Mouse (Mus musculus) stomach, postnatal 0 days (tissue): Measurements from ENCODE around the gene Slc2a8. TPM values are rescaled to one million over a fixed set of nuclear protein-coding genes. Genes with fewer than 3 reads are reported as not detected.

ENCODE experiments used
- ATAC-seq: fragments of 200-750 bp; cut with Nextera tagmentation; 2 replicates; pipeline ENCODE4 v1.8.0; 2017; ENCODE audit not compliant: low FRiP score, low TSS enrichment
- DNase-seq: peaks from one replicate; pipeline ENCODE4 v3.0.0-alpha.2; 2016; ENCODE audit warnings: low spot score
- H3K27ac ChIP-seq: fragments of 300-500 bp; sonication (generic); replicated peaks from 2 replicates; pipeline ENCODE4 v1.5.1; 2014; ENCODE audit warnings: mild to moderate bottlenecking, control low read depth
- H3K27me3 ChIP-seq: fragments of 300-500 bp; sonication (generic); 2 replicates; pipeline ENCODE4 v1.6.1; 2014; ENCODE audit warnings: low read length; ENCODE audit not compliant: control insufficient read depth, insufficient read depth
- H3K36me3 ChIP-seq: fragments of 300-500 bp; sonication (generic); 2 replicates; pipeline ENCODE4 v1.6.1; 2014; ENCODE audit warnings: low read length, mixed read lengths; ENCODE audit not compliant: control insufficient read depth, insufficient read depth
- H3K4me1 ChIP-seq: fragments of 300-500 bp; sonication (generic); replicated peaks from 2 replicates; pipeline ENCODE4 v1.6.1; 2014; ENCODE audit warnings: antibody characterized with exemption; ENCODE audit not compliant: control insufficient read depth, insufficient read depth
- H3K4me2 ChIP-seq: fragments of 300-500 bp; sonication (generic); replicated peaks from 2 replicates; pipeline ENCODE4 v1.6.1; 2014; ENCODE audit warnings: low read depth, mild to moderate bottlenecking, control low read depth, moderate library complexity
- H3K4me3 ChIP-seq: fragments of 300-500 bp; sonication (generic); 2 replicates; pipeline ENCODE4 v1.5.1; 2014; ENCODE audit warnings: low read depth, low read length, control low read depth
- H3K9ac ChIP-seq: fragments of 300-500 bp; sonication (generic); 2 replicates; pipeline ENCODE4 v1.6.1; 2014; ENCODE audit warnings: mild to moderate bottlenecking, low read length, control low read depth, mixed read lengths
- H3K9me3 ChIP-seq: fragments of 300-500 bp; sonication (generic); 2 replicates; pipeline ENCODE4 v1.6.1; 2016; ENCODE audit warnings: low read length; ENCODE audit not compliant: control insufficient read depth
- CTCF ChIP-seq: IDR thresholded peaks from 2 replicates; pipeline ENCODE4 v1.5.1; 2016; ENCODE audit warnings: antibody characterized with exemption, low read depth, mild to moderate bottlenecking, moderate library complexity
- EP300 ChIP-seq: optimal IDR thresholded peaks from 2 replicates; pipeline ENCODE3; 2016; ENCODE audit warnings: antibody characterized with exemption
- WGBS: fragments of 180-500 bp; shearing (Covaris S2); extraction: QIAGEN DNeasy Blood & Tissue Kit; methylation state at CpG from one replicate; pipeline ENCODE4 v1.1.7; 2014; 5-methylcytosine and 5-hydroxymethylcytosine counted together
- polyA plus RNA-seq: library from polyadenylated mRNA; unstranded; fragments of >200 nt; fragmentation: Nextera tagmentation; extraction: Ambion mirVana; gene quantifications from 2 replicates; pipeline ENCODE4 v1.2.1, GENCODE M21; 2015

Slc2a8 gene
- polyA plus RNA-seq = 12.1 and 12.8 TPM in 2 replicates

- Histone ChIP-seq H3K9ac (peak within 1 kb of the TSS; percentile 82), H3K27ac (no peak within 1 kb of the TSS), H3K4me2 (peak within 1 kb of the TSS; percentile 100), H3K4me1 (no peaks in the 10 kb centered on the region; the same call in 1 of the 2 replicates), H3K36me3 (no peaks in the 10 kb centered on the region), H3K9me3 (no peaks in the 10 kb centered on the region), H3K27me3 (no peaks in the 10 kb centered on the region), H3K4me3 (peak within 1 kb of the TSS; percentile 73)
- under 1% methylated on average over 50 of the region's 50 CpGs for WGBS
- no peak for TF ChIP-seq EP300
- no peak for TF ChIP-seq CTCF
- ATAC-seq (peak; percentile 97), DNase-seq (peak; percentile 90)
These were observed at the start of gene Slc2a8 for GRCm38 (mm10) chr2:32981725-32982271. Gene Slc2a8 (minus strand): TSS chr2:32982083.

GRCm38 (mm10) chr2:33025040-33025439 is 43.2 kb upstream of the Slc2a8 start:
- no peak overlapping the region for H3K4me2 ChIP-seq
- WGBS = 66% methylated on average over 4 of the region's 4 CpGs
- no peaks in the 10 kb centered on the region for H3K4me1 ChIP-seq
- no peaks in the 10 kb centered on the region for H3K36me3 ChIP-seq
- TF ChIP-seq EP300 (no peak), CTCF (no peak)
- no peaks in the 10 kb centered on the region for H3K9me3 ChIP-seq
- no peak overlapping the region for H3K9ac ChIP-seq
- no peak overlapping the region for H3K4me3 ChIP-seq
- H3K27me3 ChIP-seq = no peaks in the 10 kb centered on the region
- ATAC-seq (0 out of 2 replicates have a peak, but pooled peaks have one; percentile 60), DNase-seq (no peak)
- no peak overlapping the region for H3K27ac ChIP-seq

DNA sequence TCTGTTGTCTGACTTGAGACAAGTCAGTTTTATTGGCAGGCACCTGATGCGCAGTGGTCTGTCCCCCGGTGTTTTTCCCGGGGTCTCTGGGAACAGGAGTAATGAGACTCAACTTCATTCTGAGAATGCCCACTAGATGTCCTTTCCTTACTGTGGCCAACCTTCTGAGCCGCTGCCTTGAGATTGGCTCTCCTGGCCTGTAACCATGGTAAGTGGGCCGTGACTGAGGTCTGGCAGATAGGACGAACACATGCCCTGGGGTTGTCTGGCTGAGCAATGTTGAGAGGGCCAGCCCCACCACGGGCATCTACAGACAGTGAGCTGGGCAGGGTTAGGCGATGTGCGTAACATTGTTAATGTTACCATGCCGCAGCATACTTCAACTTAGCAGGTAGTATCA is 42.7 kb upstream of the Slc2a8 start:
- no peak for DNase-seq
- Histone ChIP-seq H3K27ac (no peak overlapping the region), H3K36me3 (no peaks in the 10 kb centered on the region), H3K27me3 (no peaks in the 10 kb centered on the region), H3K4me1 (no peaks in the 10 kb centered on the region), H3K4me2 (no peak overlapping the region), H3K4me3 (no peak overlapping the region), H3K9ac (no peak overlapping the region), H3K9me3 (no peaks in the 10 kb centered on the region)
- ATAC-seq = no peak
- WGBS = 77% methylated on average over 10 of the region's 10 CpGs
- no peak for TF ChIP-seq EP300
- TF ChIP-seq CTCF = peak; percentile 40

- H3K4me2 ChIP-seq = no peak overlapping the region
- 78% methylated on average over 6 of the region's 6 CpGs for WGBS
- DNase-seq (no peak), ATAC-seq (no peak)
- H3K27me3 ChIP-seq = no peaks in the 10 kb centered on the region
- no peaks in the 10 kb centered on the region for H3K36me3 ChIP-seq
- H3K4me1 ChIP-seq = no peaks in the 10 kb centered on the region
- H3K4me3 ChIP-seq = no peak overlapping the region
- no peak overlapping the region for H3K27ac ChIP-seq
- H3K9ac ChIP-seq = no peak overlapping the region
- no peaks in the 10 kb centered on the region for H3K9me3 ChIP-seq
- TF ChIP-seq EP300 (no peak), CTCF (no peak)
These were observed 41.0 kb upstream of the Slc2a8 start for GRCm38 (mm10) chr2:33022846-33023245.

- Histone ChIP-seq H3K9ac (no peak overlapping the region), H3K4me1 (no peaks in the 10 kb centered on the region), H3K36me3 (no peaks in the 10 kb centered on the region), H3K27me3 (no peaks in the 10 kb centered on the region), H3K4me3 (no peak overlapping the region), H3K4me2 (no peak overlapping the region), H3K27ac (no peak overlapping the region), H3K9me3 (no peaks in the 10 kb centered on the region)
- ATAC-seq (no peak), DNase-seq (peak; percentile 67)
- WGBS = 5% methylated on average over 6 of the region's 6 CpGs
- TF ChIP-seq EP300 (no peak), CTCF (no peak)
These were observed 36.1 kb upstream of the Slc2a8 start for GRCm38 (mm10) chr2:33018026-33018425.

GRCm38 (mm10) chr2:33017191-33017590 is 35.3 kb upstream of the Slc2a8 start:
- H3K4me3 ChIP-seq = no peak overlapping the region
- no peak for TF ChIP-seq EP300
- no peak for TF ChIP-seq CTCF
- DNase-seq (no peak), ATAC-seq (no peak)
- no peak overlapping the region for H3K27ac ChIP-seq
- H3K4me2 ChIP-seq = no peak overlapping the region
- 68% methylated on average over 2 of the region's 2 CpGs for WGBS
- no peaks in the 10 kb centered on the region for H3K36me3 ChIP-seq
- no peaks in the 10 kb centered on the region for H3K27me3 ChIP-seq
- H3K4me1 ChIP-seq = no peaks in the 10 kb centered on the region
- no peak overlapping the region for H3K9ac ChIP-seq
- H3K9me3 ChIP-seq = no peaks in the 10 kb centered on the region
